Mouse (Mus musculus): ENCODE results near the gene Nod2.
A peak's percentile ranks its signal among the peaks of the same experiment; 100 is the strongest.

Gene Nod2

GRCm38 (mm10) chr8:88646837-88647778, at the start of gene Nod2:
Gene Nod2 (plus strand): TSS chr8:88647315.
- Histone ChIP-seq H3K36me3 (ENCODE audit: control insufficient read depth, insufficient read depth, low read length, poor library complexity, severe bottlenecking) (no peaks in the 10 kb centered on the region), H3K27me3 (ENCODE audit: control insufficient read depth, insufficient read depth, low read length, poor library complexity, severe bottlenecking) (no peaks in the 10 kb centered on the region)
- DNase-seq (ENCODE audit: low read depth, low spot score) = peak; percentile 59

- Histone ChIP-seq H3K27me3 (ENCODE audit: control insufficient read depth, insufficient read depth, low read length, poor library complexity, severe bottlenecking) (no peaks in the 10 kb centered on the region), H3K36me3 (ENCODE audit: control insufficient read depth, insufficient read depth, low read length, poor library complexity, severe bottlenecking) (no peaks in the 10 kb centered on the region)
- DNase-seq (ENCODE audit: low read depth, low spot score) = no peak
These were observed 48.5 kb upstream of the Nod2 start for GRCm38 (mm10) chr8:88598578-88598977.

- DNase-seq (ENCODE audit: low read depth, low spot score) = no peak
- Histone ChIP-seq H3K36me3 (ENCODE audit: control insufficient read depth, insufficient read depth, low read length, poor library complexity, severe bottlenecking) (no peaks in the 10 kb centered on the region), H3K27me3 (ENCODE audit: control insufficient read depth, insufficient read depth, low read length, poor library complexity, severe bottlenecking) (no peaks in the 10 kb centered on the region)
These were observed 47.6 kb upstream of the Nod2 start for GRCm38 (mm10) chr8:88599491-88599890.

GRCm38 (mm10) chr8:88603446-88603989, 43.6 kb upstream of the Nod2 start:
- DNase-seq (ENCODE audit: low read depth, low spot score) = no peak

GRCm38 (mm10) chr8:88604065-88605038, 42.8 kb upstream of the Nod2 start:
- no peaks in the 10 kb centered on the region for H3K36me3 ChIP-seq (ENCODE audit: control insufficient read depth, insufficient read depth, low read length, poor library complexity, severe bottlenecking)
- H3K27me3 ChIP-seq (ENCODE audit: control insufficient read depth, insufficient read depth, low read length, poor library complexity, severe bottlenecking) = no peaks in the 10 kb centered on the region
- no peak for DNase-seq (ENCODE audit: low read depth, low spot score)

More at GRCm38 (mm10) chr8:88603446-88603989, 43.6 kb upstream of the Nod2 start:
- Histone ChIP-seq H3K27me3 (ENCODE audit: control insufficient read depth, insufficient read depth, low read length, poor library complexity, severe bottlenecking) (no peaks in the 10 kb centered on the region), H3K36me3 (ENCODE audit: control insufficient read depth, insufficient read depth, low read length, poor library complexity, severe bottlenecking) (no peaks in the 10 kb centered on the region)

GRCm38 (mm10) chr8:88605361-88606040, 41.6 kb upstream of the Nod2 start:
- no peak for DNase-seq (ENCODE audit: low read depth, low spot score)
- no peaks in the 10 kb centered on the region for H3K36me3 ChIP-seq (ENCODE audit: control insufficient read depth, insufficient read depth, low read length, poor library complexity, severe bottlenecking)
- no peaks in the 10 kb centered on the region for H3K27me3 ChIP-seq (ENCODE audit: control insufficient read depth, insufficient read depth, low read length, poor library complexity, severe bottlenecking)

- H3K27me3 ChIP-seq (ENCODE audit: control insufficient read depth, insufficient read depth, low read length, poor library complexity, severe bottlenecking) = no peaks in the 10 kb centered on the region
- no peak for DNase-seq (ENCODE audit: low read depth, low spot score)
- no peaks in the 10 kb centered on the region for H3K36me3 ChIP-seq (ENCODE audit: control insufficient read depth, insufficient read depth, low read length, poor library complexity, severe bottlenecking)
These were observed 38.1 kb upstream of the Nod2 start for GRCm38 (mm10) chr8:88609036-88609435.

- DNase-seq (ENCODE audit: low read depth, low spot score) = no peak
- Histone ChIP-seq H3K27me3 (ENCODE audit: control insufficient read depth, insufficient read depth, low read length, poor library complexity, severe bottlenecking) (no peaks in the 10 kb centered on the region), H3K36me3 (ENCODE audit: control insufficient read depth, insufficient read depth, low read length, poor library complexity, severe bottlenecking) (no peaks in the 10 kb centered on the region)
These were observed 36.8 kb upstream of the Nod2 start for GRCm38 (mm10) chr8:88610271-88610670.

- Histone ChIP-seq H3K36me3 (ENCODE audit: control insufficient read depth, insufficient read depth, low read length, poor library complexity, severe bottlenecking) (no peaks in the 10 kb centered on the region), H3K27me3 (ENCODE audit: control insufficient read depth, insufficient read depth, low read length, poor library complexity, severe bottlenecking) (no peaks in the 10 kb centered on the region)
- no peak for DNase-seq (ENCODE audit: low read depth, low spot score)
These were observed 32.1 kb upstream of the Nod2 start for GRCm38 (mm10) chr8:88614981-88615380.

GRCm38 (mm10) chr8:88618612-88619011, 28.5 kb upstream of the Nod2 start:
- DNase-seq (ENCODE audit: low read depth, low spot score) = no peak
- Histone ChIP-seq H3K36me3 (ENCODE audit: control insufficient read depth, insufficient read depth, low read length, poor library complexity, severe bottlenecking) (no peaks in the 10 kb centered on the region), H3K27me3 (ENCODE audit: control insufficient read depth, insufficient read depth, low read length, poor library complexity, severe bottlenecking) (no peaks in the 10 kb centered on the region)

GRCm38 (mm10) chr8:88619513-88619912, 27.6 kb upstream of the Nod2 start:
- Histone ChIP-seq H3K36me3 (ENCODE audit: control insufficient read depth, insufficient read depth, low read length, poor library complexity, severe bottlenecking) (peaks cover 2% of the 10 kb centered on the region; the same call in 1 of the 2 replicates), H3K27me3 (ENCODE audit: control insufficient read depth, insufficient read depth, low read length, poor library complexity, severe bottlenecking) (no peaks in the 10 kb centered on the region)
- peak; percentile 56 for DNase-seq (ENCODE audit: low read depth, low spot score)

GRCm38 (mm10) chr8:88620931-88621330, 26.2 kb upstream of the Nod2 start:
- DNase-seq (ENCODE audit: low read depth, low spot score) = no peak
- Histone ChIP-seq H3K27me3 (ENCODE audit: control insufficient read depth, insufficient read depth, low read length, poor library complexity, severe bottlenecking) (no peaks in the 10 kb centered on the region), H3K36me3 (ENCODE audit: control insufficient read depth, insufficient read depth, low read length, poor library complexity, severe bottlenecking) (peaks cover 4% of the 10 kb centered on the region; the same call in 1 of the 2 replicates)

- peaks cover 4% of the 10 kb centered on the region; the same call in 1 of the 2 replicates for H3K36me3 ChIP-seq (ENCODE audit: control insufficient read depth, insufficient read depth, low read length, poor library complexity, severe bottlenecking)
- DNase-seq (ENCODE audit: low read depth, low spot score) = peak; percentile 81
- H3K27me3 ChIP-seq (ENCODE audit: control insufficient read depth, insufficient read depth, low read length, poor library complexity, severe bottlenecking) = no peaks in the 10 kb centered on the region
These were observed 25.7 kb upstream of the Nod2 start for GRCm38 (mm10) chr8:88621408-88621807.

GRCm38 (mm10) chr8:88623351-88623750, 23.8 kb upstream of the Nod2 start:
- H3K27me3 ChIP-seq (ENCODE audit: control insufficient read depth, insufficient read depth, low read length, poor library complexity, severe bottlenecking) = no peaks in the 10 kb centered on the region
- no peak for DNase-seq (ENCODE audit: low read depth, low spot score)
- peaks cover 11% of the 10 kb centered on the region for H3K36me3 ChIP-seq (ENCODE audit: control insufficient read depth, insufficient read depth, low read length, poor library complexity, severe bottlenecking)

Measured in splenic B cell, adult 2 months (primary cell).